Mouse (Mus musculus): Measurements from ENCODE around the gene Blm.
A peak's percentile ranks its signal among the peaks of the same experiment; 100 is the strongest.

The Blm gene

GRCm38 (mm10) chr7:80535009-80535744 is at the start of gene Blm:
Blm (minus strand) TSS chr7:80535119.
- peak; percentile 96 for DNase-seq (ENCODE audit: low read depth)

DNA sequence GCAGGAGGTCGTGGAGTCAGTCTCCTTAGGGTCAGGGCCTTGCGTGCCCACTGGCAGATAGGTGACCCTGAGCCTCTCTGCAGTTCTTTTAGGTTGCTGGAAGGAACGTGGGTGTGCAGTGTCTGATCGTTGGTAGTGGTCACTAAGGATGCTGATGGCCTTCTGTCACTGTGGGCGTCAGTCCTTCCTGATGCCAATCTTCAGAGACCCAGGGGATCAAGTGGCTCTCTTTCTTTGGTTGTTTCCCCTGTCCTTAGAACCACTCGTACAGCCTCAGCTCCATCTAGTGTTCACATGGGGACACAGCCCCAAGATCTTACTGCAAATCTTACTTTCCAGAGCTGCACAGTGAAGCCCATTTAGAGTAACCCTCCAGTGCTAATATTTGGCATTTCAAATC is 49.1 kb upstream of the Blm start:
- DNase-seq (ENCODE audit: low read depth): peak; percentile 41

DNA sequence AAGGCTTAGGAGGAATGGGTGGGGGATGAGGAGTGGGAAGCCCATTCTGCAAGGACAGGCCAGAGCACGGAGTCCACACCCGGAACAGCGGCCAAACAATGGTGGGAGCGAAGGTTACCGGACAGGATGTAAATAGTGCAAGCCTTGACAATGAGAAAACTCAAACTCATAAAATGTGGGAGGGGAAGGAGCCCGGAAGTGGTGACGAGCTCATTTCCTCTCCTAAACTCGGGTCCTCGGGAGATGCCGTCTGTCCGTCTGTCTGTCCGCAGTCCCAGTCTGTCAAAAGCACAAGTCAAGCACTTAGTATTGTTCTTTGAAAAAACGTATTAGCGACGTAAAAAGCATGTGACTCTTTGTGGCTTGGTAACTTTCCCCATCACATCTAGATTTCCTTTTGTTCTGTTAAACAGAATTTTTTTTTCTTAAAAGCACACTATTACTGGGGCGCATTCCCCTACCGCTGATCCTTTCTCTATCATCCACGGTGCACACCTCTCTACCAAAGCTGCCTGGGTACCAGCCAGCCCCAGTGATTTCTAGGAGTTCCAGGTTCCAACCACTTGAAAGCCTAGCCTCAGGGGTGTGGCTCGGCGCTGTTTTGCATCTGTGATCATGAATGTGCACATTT is 48.0 kb upstream of the Blm start:
- DNase-seq (ENCODE audit: low read depth): no peak

DNA sequence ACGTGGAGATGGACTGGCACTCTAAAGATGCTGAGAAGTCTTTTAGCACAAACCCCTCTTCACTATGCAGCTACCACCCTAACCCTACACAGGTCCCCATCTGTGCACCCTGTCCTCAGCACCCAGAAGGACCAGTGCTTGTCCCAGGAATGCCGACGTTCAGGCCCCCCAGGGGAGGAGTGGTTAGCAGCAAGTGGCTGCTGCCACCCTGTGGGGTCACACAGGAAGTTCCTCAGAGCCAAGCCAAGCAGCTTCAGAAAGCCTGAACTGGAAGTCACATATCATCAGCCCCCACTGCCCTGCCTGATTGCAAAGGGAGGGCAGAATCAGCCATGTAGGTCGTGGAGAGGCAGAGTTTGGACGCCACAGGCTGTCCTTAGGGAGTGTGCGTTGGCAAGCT is 45.4 kb upstream of the Blm start:
- no peak for DNase-seq (ENCODE audit: low read depth)

DNA sequence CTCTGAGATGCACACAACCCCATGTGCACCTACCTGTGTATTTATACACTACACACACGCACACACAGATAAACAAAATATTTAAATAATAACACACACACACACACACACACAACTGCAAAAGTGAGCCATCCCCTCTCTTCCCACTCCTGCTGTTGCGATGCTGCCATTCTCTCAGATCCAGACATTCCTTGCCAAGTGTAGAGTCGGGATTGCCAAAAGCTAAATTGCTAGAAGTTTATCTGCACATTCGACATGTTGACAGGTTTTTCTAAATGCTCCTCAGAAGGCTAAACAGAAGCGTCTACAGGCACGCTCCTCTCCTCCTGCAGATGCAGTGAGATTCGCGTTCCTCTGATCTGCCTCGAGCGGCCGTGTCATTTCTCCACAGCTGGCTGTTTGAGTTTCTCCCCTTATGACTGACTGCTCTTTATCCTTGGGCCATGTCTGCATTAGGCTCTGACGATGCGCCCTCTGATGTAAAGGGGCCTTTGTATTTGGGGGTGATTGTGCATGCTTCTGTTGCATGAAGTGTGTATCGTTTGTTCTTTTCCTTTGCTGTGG is 42.6 kb upstream of the Blm start:
- no peak for DNase-seq (ENCODE audit: low read depth)

- no peak for DNase-seq (ENCODE audit: low read depth)
These were observed 41.7 kb upstream of the Blm start for GRCm38 (mm10) chr7:80576626-80577025.

GRCm38 (mm10) chr7:80575750-80576149 is 40.8 kb upstream of the Blm start:
- DNase-seq (ENCODE audit: low read depth): no peak

GRCm38 (mm10) chr7:80573076-80573475 is 38.2 kb upstream of the Blm start:
- no peak for DNase-seq (ENCODE audit: low read depth)

- no peak for DNase-seq (ENCODE audit: low read depth)
These were observed 33.1 kb upstream of the Blm start for GRCm38 (mm10) chr7:80567982-80568381.

GRCm38 (mm10) chr7:80561931-80562330 is 27.0 kb upstream of the Blm start:
- DNase-seq (ENCODE audit: low read depth): no peak

DNA sequence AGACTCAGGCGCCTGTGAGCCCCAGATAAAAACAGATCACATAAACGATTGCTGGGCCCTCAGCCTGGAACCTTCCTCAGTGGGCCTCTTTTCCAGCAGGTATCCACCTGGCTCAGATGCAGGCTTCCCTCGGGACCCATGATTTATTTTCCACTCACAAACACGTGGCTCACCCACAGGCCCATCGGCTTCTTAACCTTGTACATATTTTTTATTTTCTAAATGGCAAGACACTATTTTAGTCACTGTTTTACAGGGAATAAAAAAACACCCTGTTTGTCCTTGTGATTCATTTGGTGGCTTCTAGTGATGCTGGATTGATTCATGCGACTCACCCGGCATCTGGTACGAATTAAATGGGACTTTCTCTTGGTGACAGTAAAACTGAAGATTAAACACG is 26.4 kb upstream of the Blm start:
- DNase-seq (ENCODE audit: low read depth): no peak

GRCm38 (mm10) chr7:80558572-80558971 is 23.7 kb upstream of the Blm start:
- DNase-seq (ENCODE audit: low read depth): no peak

DNA sequence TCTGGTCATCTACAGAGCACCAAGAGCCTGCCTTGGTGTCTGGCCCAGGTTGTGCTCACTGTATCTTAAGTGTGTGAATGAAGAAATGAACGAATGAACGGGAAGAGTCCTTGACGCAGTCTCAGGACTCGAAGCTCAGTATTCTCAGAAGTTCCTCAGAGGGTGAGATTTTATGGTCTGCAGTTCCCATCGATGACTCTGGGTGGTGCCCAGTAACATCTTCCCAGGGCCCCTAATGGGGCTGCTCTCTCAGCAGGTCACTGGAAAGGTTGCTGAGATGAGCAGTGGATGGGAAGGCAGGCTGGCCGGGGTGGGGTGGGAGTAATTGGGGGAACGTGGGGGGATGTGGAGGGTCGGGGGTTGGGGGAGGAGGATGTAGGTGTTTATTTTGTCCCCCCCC is 23.2 kb upstream of the Blm start:
- no peak for DNase-seq (ENCODE audit: low read depth)

DNA sequence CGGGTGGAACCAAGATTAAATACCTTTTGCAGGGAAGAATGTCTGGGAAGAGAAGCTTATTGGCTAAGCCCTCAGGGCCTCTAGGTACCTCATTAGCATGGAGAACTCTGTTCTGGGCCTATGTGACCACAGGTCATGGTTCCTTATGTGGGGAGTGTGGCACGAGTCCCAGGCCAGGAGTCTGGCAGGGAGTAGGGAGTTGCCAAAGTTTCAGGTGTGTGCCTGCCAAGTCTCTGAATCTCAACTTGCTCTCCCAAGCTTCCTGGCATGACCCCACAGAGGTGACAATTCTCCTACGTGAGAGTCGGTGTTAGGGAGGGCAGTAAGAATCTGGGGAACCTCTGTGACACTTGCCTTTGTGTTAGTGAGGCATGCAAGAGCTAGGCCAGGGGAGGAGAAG is 22.2 kb upstream of the Blm start:
- DNase-seq (ENCODE audit: low read depth): no peak

- DNase-seq (ENCODE audit: low read depth): no peak
These were observed 21.2 kb upstream of the Blm start for GRCm38 (mm10) chr7:80556166-80556565.

GRCm38 (mm10) chr7:80555146-80555545 is 20.2 kb upstream of the Blm start:
- DNase-seq (ENCODE audit: low read depth): no peak

DNA sequence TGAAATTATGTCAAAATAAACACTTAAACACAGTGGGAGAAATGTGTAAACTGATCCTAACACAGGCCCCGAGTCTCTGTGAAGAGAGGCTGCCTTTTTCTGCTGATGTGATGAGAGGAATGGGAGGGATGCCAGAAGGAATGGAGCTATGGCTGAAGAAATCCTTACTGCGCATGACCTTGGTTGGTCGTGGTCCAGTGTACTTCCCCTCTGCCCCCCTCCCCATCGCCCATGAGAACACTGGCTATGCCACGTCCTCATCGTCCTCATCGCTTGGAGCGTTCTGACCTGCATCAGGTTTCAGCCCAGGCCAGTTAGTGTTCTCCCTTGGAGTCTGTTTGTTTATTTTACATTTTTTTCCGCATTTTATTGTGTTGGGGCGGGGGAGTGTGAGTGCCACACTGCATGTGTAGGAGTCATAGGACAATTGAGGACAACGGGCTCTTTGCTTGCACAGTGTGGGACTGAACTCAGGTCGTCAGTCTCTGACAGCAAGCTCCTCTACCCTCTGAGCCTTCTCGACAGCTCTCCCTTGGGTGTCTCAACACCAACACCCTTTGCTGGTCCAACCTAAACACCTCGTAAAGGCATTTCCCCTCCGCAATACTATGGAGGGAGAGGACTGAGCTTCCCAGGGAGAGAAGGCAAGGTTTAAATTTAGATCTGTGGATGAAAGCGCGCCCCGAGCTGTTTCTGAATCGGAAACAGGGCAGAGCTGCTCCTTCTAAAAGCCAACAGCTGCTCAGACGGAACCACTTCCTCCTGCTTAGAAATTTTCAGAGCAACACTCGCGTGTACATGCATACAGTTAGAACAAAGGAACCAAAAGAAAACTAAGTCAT is 19.5 kb upstream of the Blm start:
- DNase-seq (ENCODE audit: low read depth): no peak

GRCm38 (mm10) chr7:80548513-80549260 is 13.8 kb upstream of the Blm start:
- DNase-seq (ENCODE audit: low read depth): no peak

DNA sequence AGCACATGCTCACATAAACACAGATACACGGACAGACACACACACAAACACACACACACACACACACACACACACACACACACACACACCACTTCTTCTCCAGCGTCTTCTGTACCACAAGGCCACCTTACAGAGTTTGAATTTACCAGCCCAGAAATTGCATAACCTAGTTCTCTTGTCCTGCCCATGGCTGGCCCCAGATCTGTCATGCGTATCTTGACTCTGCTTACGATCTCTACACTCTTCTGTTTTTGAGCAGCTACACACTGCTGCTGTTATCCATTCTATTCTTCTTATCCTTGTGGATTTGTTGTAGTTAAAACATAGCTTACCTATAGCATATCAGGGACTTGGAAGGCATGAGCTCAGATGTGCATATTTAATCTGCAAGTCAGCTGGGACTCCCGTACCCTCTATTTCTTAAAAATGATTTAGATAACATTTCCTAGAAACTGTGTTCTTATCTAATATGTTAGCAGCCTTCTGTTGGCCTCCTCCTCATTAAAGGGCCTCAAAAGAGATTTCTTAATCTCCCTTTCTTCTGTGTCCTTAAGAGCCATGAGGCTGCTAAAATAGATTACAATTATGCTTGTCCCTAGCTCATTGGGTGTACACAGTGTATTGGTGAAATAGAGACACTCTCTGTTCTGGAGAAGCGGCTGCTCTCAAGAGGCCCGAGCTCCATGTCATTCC is 7.4 kb upstream of the Blm start:
- no peak for DNase-seq (ENCODE audit: low read depth)

DNA sequence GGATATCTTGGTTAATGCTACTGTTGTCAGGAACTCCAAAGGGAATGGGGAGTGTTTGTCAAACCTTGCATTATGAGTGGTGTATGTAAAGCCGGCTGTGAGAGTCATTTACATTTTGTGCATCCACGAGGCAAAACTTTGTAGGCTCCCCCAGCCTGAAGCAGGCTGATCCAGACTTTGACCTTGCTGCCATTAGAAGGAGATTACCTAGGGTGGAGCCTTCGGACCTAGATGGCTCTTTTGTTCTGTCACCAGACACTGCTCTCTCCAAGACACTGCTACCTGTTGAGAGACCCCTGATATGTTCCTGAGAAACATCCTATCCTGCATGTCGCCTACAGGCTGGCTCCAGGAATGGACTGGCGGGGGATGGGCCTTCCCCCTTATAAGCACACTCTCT is 4.7 kb upstream of the Blm start:
- no peak for DNase-seq (ENCODE audit: low read depth)

DNA sequence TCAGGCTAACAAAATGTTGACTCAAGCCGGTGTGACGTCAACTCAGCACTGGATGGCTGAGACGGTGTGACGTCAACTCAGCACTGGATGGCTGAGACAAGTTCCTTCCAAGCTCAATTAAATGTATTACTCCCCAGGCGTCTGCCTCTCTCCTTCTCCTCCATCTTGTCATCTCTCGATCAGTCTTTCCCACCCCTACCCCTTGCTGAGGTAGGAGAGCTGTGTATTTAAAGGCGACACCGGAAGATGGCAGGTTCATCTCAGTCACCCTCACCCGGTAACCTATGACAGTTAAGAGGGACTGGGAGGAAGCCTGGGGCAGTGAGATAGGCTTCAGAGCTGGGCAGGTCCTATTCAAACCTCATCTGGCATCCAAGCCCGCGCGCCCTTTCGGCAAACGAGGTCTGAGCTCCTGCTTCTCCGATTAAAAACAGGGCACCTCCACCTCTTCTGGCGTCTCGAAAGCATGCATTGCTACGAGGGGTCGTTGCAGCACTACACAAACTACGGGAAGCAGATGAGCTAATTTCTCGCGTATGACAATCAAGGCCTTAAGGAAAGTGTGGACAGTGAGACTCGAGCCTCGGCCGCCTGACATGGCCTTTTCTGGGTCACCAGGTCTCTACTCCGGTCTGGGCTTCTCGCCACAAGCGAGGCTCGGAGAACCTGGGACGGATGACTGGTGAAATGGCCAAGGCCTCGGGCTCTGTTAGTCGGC is 469 bp downstream of the Blm start:
- no peak for DNase-seq (ENCODE audit: low read depth)
